Mouse (Mus musculus) lung, adult 2 months (tissue): ENCODE results near the gene Gm10337.

Experiments used
- CTCF ChIP-seq: fragments of 200-500 bp; IDR thresholded peaks from 2 replicates; pipeline ENCODE4 v1.5.1; 2011; ENCODE audit warnings: mild to moderate bottlenecking, low read length, control low read depth; ENCODE audit not compliant: insufficient read depth
- POLR2A ChIP-seq: fragments of 200-500 bp; IDR thresholded peaks from 2 replicates; pipeline ENCODE4 v1.6.1; 2011; ENCODE audit warnings: low read depth, mild to moderate bottlenecking, control low read depth, low read length, borderline replicate concordance; ENCODE audit errors: extremely low read depth

DNA sequence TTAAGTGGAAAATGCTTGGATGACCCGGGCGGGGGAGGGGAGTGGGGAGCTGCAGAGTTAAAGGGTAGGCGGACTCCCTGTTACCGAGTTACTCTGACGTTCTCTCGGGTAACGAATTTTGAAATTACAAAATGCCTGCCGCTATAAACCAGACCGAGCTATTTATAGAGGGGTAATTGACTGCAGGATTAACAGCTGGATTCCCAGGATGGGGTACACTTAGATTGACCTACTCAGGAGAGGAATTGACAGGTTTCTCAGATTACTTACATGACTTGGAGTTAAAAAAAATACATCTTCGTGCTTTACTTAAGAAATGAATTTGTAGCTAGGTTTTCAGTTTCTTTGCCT lies 32.3 kb upstream of the Gm10337 start:
- TF ChIP-seq CTCF = no peak
- TF ChIP-seq POLR2A = no peak
